Mouse (Mus musculus) frontal cortex, postnatal 10 days (tissue): ENCODE results near the gene Tvp23b.

Experiments
- DNase-seq, 2 experiments: peaks; one replicate each; pipeline ENCODE4 v3.0.0; 2022; ENCODE audit warnings: low spot score in 2 of 2, mixed read lengths in 1 of 2

The Tvp23b gene

GRCm38 (mm10) chr11:62879220-62880048 is at the start of gene Tvp23b:
Tvp23b (plus strand) TSS chr11:62879455.
- peak; percentile 97 to 99 for DNase-seq

GRCm38 (mm10) chr11:62830387-62830786 is 48.9 kb upstream of the Tvp23b start:
- DNase-seq, result no peak

- DNase-seq, result no peak
Observed at GRCm38 (mm10) chr11:62831906-62832305, 47.3 kb upstream of the Tvp23b start.

GRCm38 (mm10) chr11:62844562-62844961 is 34.7 kb upstream of the Tvp23b start:
- no peak for DNase-seq

- no peak for DNase-seq
Observed at GRCm38 (mm10) chr11:62845730-62846129, 33.5 kb upstream of the Tvp23b start.

- no peak for DNase-seq
Observed at GRCm38 (mm10) chr11:62846961-62847654, 32.1 kb upstream of the Tvp23b start, which contains the start of gene Fbxw10. Fbxw10 (plus strand) TSS chr11:62847069.

GRCm38 (mm10) chr11:62847655-62848191 is 31.5 kb upstream of the Tvp23b start:
- no peak for DNase-seq

GRCm38 (mm10) chr11:62848301-62848700 is 31.0 kb upstream of the Tvp23b start:
- no peak for DNase-seq

GRCm38 (mm10) chr11:62851199-62851598 is 28.1 kb upstream of the Tvp23b start:
- DNase-seq, result no peak

- no peak for DNase-seq
Observed at GRCm38 (mm10) chr11:62853334-62853733, 25.9 kb upstream of the Tvp23b start.

GRCm38 (mm10) chr11:62865562-62865961 is 13.7 kb upstream of the Tvp23b start:
- DNase-seq, result no peak

- no peak for DNase-seq
Observed at GRCm38 (mm10) chr11:62866685-62867084, 12.6 kb upstream of the Tvp23b start.

- no peak for DNase-seq
Observed at GRCm38 (mm10) chr11:62869201-62869600, 10.1 kb upstream of the Tvp23b start.

- DNase-seq, result no peak
Observed at GRCm38 (mm10) chr11:62869715-62870371, 9.4 kb upstream of the Tvp23b start.

GRCm38 (mm10) chr11:62873479-62873878 is 5.8 kb upstream of the Tvp23b start:
- no peak for DNase-seq

GRCm38 (mm10) chr11:62875696-62876095 is 3.6 kb upstream of the Tvp23b start:
- DNase-seq, result no peak

GRCm38 (mm10) chr11:62876445-62876844 is 2.8 kb upstream of the Tvp23b start:
- DNase-seq, result no peak

- DNase-seq, result no peak
Observed at GRCm38 (mm10) chr11:62877391-62877790, 1.9 kb upstream of the Tvp23b start.

GRCm38 (mm10) chr11:62878728-62879127 is 527 bp upstream of the Tvp23b start:
- DNase-seq, result no peak

GRCm38 (mm10) chr11:62883407-62883806 is 4.2 kb downstream of the Tvp23b start:
- DNase-seq, result no peak

- no peak for DNase-seq
Observed at GRCm38 (mm10) chr11:62885323-62885722, 6.1 kb downstream of the Tvp23b start.

- DNase-seq, result no peak
Observed at GRCm38 (mm10) chr11:62890796-62891195, 11.5 kb downstream of the Tvp23b start.
